Mouse (Mus musculus) erythroblast, embryonic 14.5 days (primary cell): ENCODE data around the gene Meis2.

Experiments
- GATA1 ChIP-seq: IDR thresholded peaks from 2 replicates; pipeline ENCODE4 v1.6.1; 2012; ENCODE audit warnings: low read length, inconsistent platforms, mixed read lengths
- TAL1 ChIP-seq: IDR thresholded peaks from 3 replicates; pipeline ENCODE4 v1.6.1; 2012; ENCODE audit warnings: low read length, inconsistent platforms, mixed read lengths

GRCm38 (mm10) chr2:115970091-115970820 lies 95.4 kb downstream of the Meis2 start:
- TF ChIP-seq GATA1 = no peak
- no peak for TF ChIP-seq TAL1
